Mouse (Mus musculus): ENCODE measurements at regions not wholly inside any gene's neighbourhood (a gene's known extent, or its start where the extent isn't known, plus 50 kb on each side); places are given as distances from the start of the nearest gene placed in this dataset.

DNA sequence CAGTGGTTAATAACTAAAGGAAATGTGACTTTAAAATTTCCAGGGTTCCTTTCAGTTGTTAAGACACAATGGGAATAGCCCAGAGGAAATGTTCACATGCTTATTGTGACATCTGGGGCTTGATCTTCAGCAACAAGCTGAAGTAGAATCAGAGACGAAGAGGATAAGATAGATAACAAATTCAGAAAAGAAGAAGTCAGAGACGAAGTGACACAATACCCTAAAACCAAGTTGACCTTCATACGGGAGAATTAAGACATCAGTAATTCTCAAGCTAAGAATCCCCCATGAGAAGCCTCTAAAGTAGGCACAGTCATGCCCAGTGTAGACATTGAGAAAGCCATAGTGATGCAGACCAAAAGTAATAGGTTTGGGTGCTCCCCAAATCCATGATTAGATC lies 111.9 kb downstream of the Rassf9 start:
- TF ChIP-seq POLR2A (IDR thresholded peaks at IDR 0.05; ENCODE audit: borderline replicate concordance, low read depth, low read length) (no peak), CTCF (IDR thresholded peaks at IDR 0.05; ENCODE audit: low read depth, low read length) (no peak)

Measured in bone marrow macrophage, adult 2 months (primary cell).